Mouse (Mus musculus) stomach, embryonic 16.5 days (tissue): Measurements from ENCODE around the gene Cd96. TPM values are rescaled to one million over a fixed set of nuclear protein-coding genes. Genes with fewer than 3 reads are reported as not detected.

Experiments used
- polyA plus RNA-seq: library from polyadenylated mRNA; unstranded; fragments of >200 nt; fragmentation: Nextera tagmentation; extraction: Ambion mirVana; gene quantifications from 2 replicates; pipeline ENCODE4 v1.2.1, GENCODE M21; 2015

The Cd96 gene
- polyA plus RNA-seq, 1 experiment from 2014 or later: 0.09 TPM

Other genes with a start within 250 kb of the Cd96 start
- 25.7 and 28.3 TPM in 2 replicates for gene Phldb2, start 166.7 kb downstream of the Cd96 start, polyA plus RNA-seq
- gene Plcxd2, start 110.0 kb downstream of the Cd96 start, polyA plus RNA-seq: 1.7 and 2.2 TPM in 2 replicates
- 2.3 and 7.4 TPM in 2 replicates for gene Gm4737, start 34.8 kb upstream of the Cd96 start, polyA plus RNA-seq